Mouse (Mus musculus): ENCODE measurements around the gene Fbxw27. TPM values are rescaled to one million over a fixed set of nuclear protein-coding genes. Genes with fewer than 3 reads are reported as not detected.
"Not testable (repeated sequence)": the region's sequence is repeated elsewhere in the genome, so short reads cannot be mapped to it uniquely, and the experiment has no call there.

Gene Fbxw27
- not detected for total RNA-seq (2022)

GRCm38 (mm10) chr9:109790570-109790969, at the start of gene Fbxw27:
TSS of gene Fbxw27 (minus strand) at chr9:109790670.
- not testable (repeated sequence) for DNase-seq (ENCODE audit: low spot score in 2 of 2)

GRCm38 (mm10) chr9:109833088-109833412, 42.6 kb upstream of the Fbxw27 start:
- DNase-seq (ENCODE audit: low spot score in 2 of 2): no peak

- DNase-seq (ENCODE audit: low spot score in 2 of 2): peak; percentile 61 to 82
Observed at GRCm38 (mm10) chr9:109832391-109833087, 42.1 kb upstream of the Fbxw27 start, which contains the start of gene Nme6. TSS of gene Nme6 (plus strand) at chr9:109832749.

GRCm38 (mm10) chr9:109826181-109826580, 35.7 kb upstream of the Fbxw27 start:
- DNase-seq (ENCODE audit: low spot score in 2 of 2): no peak

- no peak for DNase-seq (ENCODE audit: low spot score in 2 of 2)
Observed at GRCm38 (mm10) chr9:109825739-109826138, 35.3 kb upstream of the Fbxw27 start.

GRCm38 (mm10) chr9:109816341-109816740, 25.9 kb upstream of the Fbxw27 start:
- DNase-seq (ENCODE audit: low spot score in 2 of 2): peak; percentile 19 to 23

- peak in 1 of 2 experiments; percentile 3 for DNase-seq (ENCODE audit: low spot score in 2 of 2)
Observed at GRCm38 (mm10) chr9:109813424-109813823, 23.0 kb upstream of the Fbxw27 start.

GRCm38 (mm10) chr9:109811980-109812379, 21.5 kb upstream of the Fbxw27 start, which contains the start of gene Spink8:
TSS of gene Spink8 (plus strand) at chr9:109812280.
- DNase-seq (ENCODE audit: low spot score in 2 of 2): no peak

- no peak for DNase-seq (ENCODE audit: low spot score in 2 of 2)
Observed at GRCm38 (mm10) chr9:109807898-109808297, 17.4 kb upstream of the Fbxw27 start.

GRCm38 (mm10) chr9:109806695-109807293, 16.3 kb upstream of the Fbxw27 start:
- no peak for DNase-seq (ENCODE audit: low spot score in 2 of 2)

GRCm38 (mm10) chr9:109806260-109806659, 15.8 kb upstream of the Fbxw27 start:
- no peak for DNase-seq (ENCODE audit: low spot score in 2 of 2)

GRCm38 (mm10) chr9:109805596-109805995, 15.1 kb upstream of the Fbxw27 start:
- DNase-seq (ENCODE audit: low spot score in 2 of 2): not testable (repeated sequence)

- peak in 1 of 2 experiments; percentile 5 for DNase-seq (ENCODE audit: low spot score in 2 of 2)
Observed at GRCm38 (mm10) chr9:109798051-109798450, 7.6 kb upstream of the Fbxw27 start.

- DNase-seq (ENCODE audit: low spot score in 2 of 2): no peak
Observed at GRCm38 (mm10) chr9:109795811-109796210, 5.3 kb upstream of the Fbxw27 start.

- no peak for DNase-seq (ENCODE audit: low spot score in 2 of 2)
Observed at GRCm38 (mm10) chr9:109795221-109795620, 4.8 kb upstream of the Fbxw27 start.

- not testable (repeated sequence) for DNase-seq (ENCODE audit: low spot score in 2 of 2)
Observed at GRCm38 (mm10) chr9:109766841-109767240, 23.6 kb downstream of the Fbxw27 start.

GRCm38 (mm10) chr9:109745989-109746388, 44.5 kb downstream of the Fbxw27 start, which contains the start of gene Fbxw26:
TSS of gene Fbxw26 (minus strand) at chr9:109746089.
- DNase-seq (ENCODE audit: low spot score in 2 of 2): not testable (repeated sequence)

Other genes starting within 250 kb of the Fbxw27 start
- not detected for gene Fbxw15, start 222.4 kb downstream of the Fbxw27 start, total RNA-seq (2022)
- not detected for gene Fbxw24, start 164.6 kb downstream of the Fbxw27 start, total RNA-seq (2022)
- gene Fbxw25, start 126.0 kb downstream of the Fbxw27 start, total RNA-seq (2022): not detected
- gene Fbxw18, start 88.0 kb downstream of the Fbxw27 start, total RNA-seq (2022): not detected
- gene Fbxw26, start 44.6 kb downstream of the Fbxw27 start, total RNA-seq (2022): not detected
- 10 to 100 TPM; 44.9 to 68.6 (median 55.3) TPM for gene Spink8, start 21.6 kb upstream of the Fbxw27 start, total RNA-seq (2022)
- 10 to 100 TPM; 11.7 to 15.0 (median 14.4) TPM for gene Nme6, start 42.1 kb upstream of the Fbxw27 start, total RNA-seq (2022)
- gene Camp, start 58.9 kb upstream of the Fbxw27 start, total RNA-seq (2022): not detected
- gene Cdc25a, start 84.9 kb upstream of the Fbxw27 start, total RNA-seq (2022): 1 to 10 TPM; 5.1 to 7.7 (median 6.4) TPM
- gene Map4, start 140.8 kb upstream of the Fbxw27 start, total RNA-seq (2022): 100 to 1,000 TPM; 568 to 629 (median 583) TPM

All from layer of hippocampus, adult 8-10 months (tissue).